Mouse (Mus musculus) neural tube, embryonic 15.5 days (tissue): ENCODE measurements around the gene Spi1. TPM values are rescaled to one million over a fixed set of nuclear protein-coding genes. Genes with fewer than 3 reads are reported as not detected.

Source experiments
- ATAC-seq: fragments of 200-750 bp; cut with Nextera tagmentation; 2 replicates; pipeline ENCODE4 v1.8.0; 2017; ENCODE audit warnings: mild to moderate bottlenecking, moderate TSS enrichment, moderate library complexity; ENCODE audit not compliant: low FRiP score
- H3K27ac ChIP-seq: fragments of 300-500 bp; sonication (generic); replicated peaks from 2 replicates; pipeline ENCODE4 v1.5.1; 2015; ENCODE audit warnings: mild to moderate bottlenecking, inconsistent platforms
- H3K27me3 ChIP-seq: fragments of 300-500 bp; sonication (generic); replicated peaks from 2 replicates; pipeline ENCODE4 v1.6.1; 2015; ENCODE audit warnings: inconsistent platforms
- H3K36me3 ChIP-seq: fragments of 300-500 bp; sonication (generic); 2 replicates; pipeline ENCODE4 v1.6.1; 2015; ENCODE audit warnings: inconsistent platforms
- H3K4me1 ChIP-seq: fragments of 300-500 bp; sonication (generic); 2 replicates; pipeline ENCODE4 v1.6.1; 2015; ENCODE audit warnings: inconsistent platforms
- H3K4me2 ChIP-seq: fragments of 300-500 bp; sonication (generic); 2 replicates; pipeline ENCODE4 v1.6.1; 2015; ENCODE audit warnings: inconsistent platforms, mild to moderate bottlenecking, moderate library complexity
- H3K4me3 ChIP-seq: fragments of 300-500 bp; sonication (generic); replicated peaks from 2 replicates; pipeline ENCODE4 v1.5.1; 2015; ENCODE audit warnings: mild to moderate bottlenecking, inconsistent platforms
- H3K9ac ChIP-seq: fragments of 300-500 bp; sonication (generic); replicated peaks from 2 replicates; pipeline ENCODE4 v1.6.1; 2015; ENCODE audit warnings: mild to moderate bottlenecking, inconsistent platforms
- H3K9me3 ChIP-seq: fragments of 300-500 bp; sonication (generic); replicated peaks from 2 replicates; pipeline ENCODE4 v1.6.1; 2016; ENCODE audit warnings: inconsistent platforms
- WGBS: fragments of 180-500 bp; shearing (Covaris S2); methylation state at CpG from one replicate; pipeline ENCODE4 v1.1.7; 2015; ENCODE audit warnings: mixed read lengths; 5-methylcytosine and 5-hydroxymethylcytosine counted together
- polyA plus RNA-seq: library from polyadenylated mRNA; unstranded; fragments of >200 nt; fragmentation: Nextera tagmentation; extraction: Ambion mirVana; gene quantifications from 2 replicates; pipeline ENCODE4 v1.2.1, GENCODE M21; 2015

Gene Spi1
- polyA plus RNA-seq, 1 experiment from 2014 or later, result 3.6 TPM

DNA sequence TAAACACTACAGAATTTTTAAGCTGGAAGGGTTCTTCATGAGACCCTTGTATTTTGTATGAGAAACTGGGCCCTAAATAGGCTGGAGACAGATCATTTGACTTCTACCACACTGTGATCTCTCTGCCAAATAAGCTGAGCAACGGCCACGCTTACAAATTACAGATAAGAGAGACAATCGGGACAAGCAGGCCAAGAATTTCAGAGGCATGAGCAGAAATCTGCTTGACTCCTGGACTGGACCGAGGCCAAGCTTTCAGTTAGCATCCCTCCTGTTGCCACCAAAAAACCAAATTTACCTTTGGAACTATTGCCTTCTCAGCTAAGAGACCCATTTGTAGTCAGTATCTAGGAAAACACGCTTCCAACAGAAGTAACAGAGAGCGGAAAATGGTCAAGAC is 78.4 kb downstream of the Spi1 start:
- no peaks in the 10 kb centered on the region for H3K27me3 ChIP-seq
- peaks cover 90% of the 10 kb centered on the region for H3K36me3 ChIP-seq
- H3K9me3 ChIP-seq, result no peaks in the 10 kb centered on the region
- H3K4me1 ChIP-seq, result no peaks in the 10 kb centered on the region
- ATAC-seq, result no peak
- H3K9ac ChIP-seq, result no peak overlapping the region
- H3K4me2 ChIP-seq, result no peak overlapping the region
- H3K27ac ChIP-seq, result no peak overlapping the region
- no peak overlapping the region for H3K4me3 ChIP-seq
- 89% methylated on average over 6 of the region's 6 CpGs for WGBS

- 90% methylated on average over 4 of the region's 4 CpGs for WGBS
- Histone ChIP-seq H3K36me3 (peaks cover 90% of the 10 kb centered on the region), H3K27me3 (no peaks in the 10 kb centered on the region), H3K4me3 (no peak overlapping the region), H3K9me3 (no peaks in the 10 kb centered on the region), H3K27ac (no peak overlapping the region), H3K9ac (no peak overlapping the region), H3K4me2 (no peak overlapping the region), H3K4me1 (no peaks in the 10 kb centered on the region)
- no peak for ATAC-seq
Observed at GRCm38 (mm10) chr2:91162952-91163351, 80.8 kb downstream of the Spi1 start.

GRCm38 (mm10) chr2:91163532-91163931 is 81.3 kb downstream of the Spi1 start:
- H3K9me3 ChIP-seq, result no peaks in the 10 kb centered on the region
- 89% methylated on average over 5 of the region's 5 CpGs for WGBS
- H3K4me2 ChIP-seq, result no peak overlapping the region
- no peaks in the 10 kb centered on the region for H3K27me3 ChIP-seq
- H3K4me3 ChIP-seq, result no peak overlapping the region
- no peak overlapping the region for H3K27ac ChIP-seq
- no peak for ATAC-seq
- H3K4me1 ChIP-seq, result no peaks in the 10 kb centered on the region
- H3K36me3 ChIP-seq, result peaks cover 87% of the 10 kb centered on the region
- no peak overlapping the region for H3K9ac ChIP-seq

DNA sequence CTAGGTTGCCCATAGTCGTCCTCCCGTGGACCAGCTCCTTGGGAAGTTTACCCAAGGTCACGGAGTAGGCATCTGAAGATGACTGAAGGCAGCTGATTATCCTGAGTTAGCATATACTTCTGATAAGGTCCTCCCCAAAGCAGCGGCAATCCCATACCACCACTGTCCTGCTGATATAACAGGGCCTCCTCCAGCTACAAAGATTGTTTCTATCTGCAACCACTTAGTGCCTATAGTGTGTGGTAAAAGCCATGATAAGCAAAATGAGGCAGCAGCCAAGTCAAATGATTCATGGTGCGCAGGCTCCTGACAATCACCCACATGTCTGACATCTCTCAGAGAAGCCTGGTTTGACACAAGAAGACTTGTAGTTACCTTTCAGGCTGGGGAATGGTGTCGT is 82.8 kb downstream of the Spi1 start:
- 91% methylated on average over 6 of the region's 6 CpGs for WGBS
- peaks cover 89% of the 10 kb centered on the region for H3K36me3 ChIP-seq
- no peak overlapping the region for H3K27ac ChIP-seq
- ATAC-seq, result no peak
- no peak overlapping the region for H3K4me3 ChIP-seq
- no peak overlapping the region for H3K9ac ChIP-seq
- no peaks in the 10 kb centered on the region for H3K9me3 ChIP-seq
- H3K27me3 ChIP-seq, result no peaks in the 10 kb centered on the region
- H3K4me1 ChIP-seq, result no peaks in the 10 kb centered on the region
- no peak overlapping the region for H3K4me2 ChIP-seq

Other genes starting within 250 kb of the Spi1 start
- 246 and 250 TPM in 2 replicates for gene Mtch2, start 235.2 kb upstream of the Spi1 start, polyA plus RNA-seq
- gene C1qtnf4, start 196.5 kb upstream of the Spi1 start, polyA plus RNA-seq, result 123 and 207 TPM in 2 replicates
- 48.6 and 55.3 TPM in 2 replicates for gene Kbtbd4, start 177.7 kb upstream of the Spi1 start, polyA plus RNA-seq
- gene Ndufs3, start 177.6 kb upstream of the Spi1 start, polyA plus RNA-seq, result 228 and 239 TPM in 2 replicates
- 86.6 and 89.5 TPM in 2 replicates for gene Celf1, start 142.0 kb upstream of the Spi1 start, polyA plus RNA-seq
- 2.7 TPM in 2 replicates for gene Rapsn, start 46.8 kb upstream of the Spi1 start, polyA plus RNA-seq
- gene Psmc3, start 28.4 kb upstream of the Spi1 start, polyA plus RNA-seq, result 234 and 240 TPM in 2 replicates
- gene Slc39a13, start 12.0 kb upstream of the Spi1 start, polyA plus RNA-seq, result 35.5 and 43.2 TPM in 2 replicates
- gene Mybpc3, start 35.8 kb downstream of the Spi1 start, polyA plus RNA-seq, result 0.33 TPM in 1 of 2 replicates, not detected in the other
- gene Madd, start 101.4 kb downstream of the Spi1 start, polyA plus RNA-seq, result 49.0 and 54.5 TPM in 2 replicates
- gene Nr1h3, start 120.4 kb downstream of the Spi1 start, polyA plus RNA-seq, result 2.4 and 3.1 TPM in 2 replicates
- 35.1 and 36.6 TPM in 2 replicates for gene Acp2, start 120.5 kb downstream of the Spi1 start, polyA plus RNA-seq
- 17.5 and 20.2 TPM in 2 replicates for gene Ddb2, start 154.6 kb downstream of the Spi1 start, polyA plus RNA-seq
- 20.0 and 21.8 TPM in 2 replicates for gene Pacsin3, start 173.6 kb downstream of the Spi1 start, polyA plus RNA-seq
- gene Arfgap2, start 182.6 kb downstream of the Spi1 start, polyA plus RNA-seq, result 62.0 and 68.9 TPM in 2 replicates